Mouse (Mus musculus) layer of hippocampus, adult 8-10 months (tissue): Measurements from ENCODE around the gene Ttc14. TPM values are rescaled to one million over a fixed set of nuclear protein-coding genes. Genes with fewer than 3 reads are reported as not detected.
A peak's percentile ranks its signal among the peaks of the same experiment; 100 is the strongest.

ENCODE experiments used
- DNase-seq, 2 experiments: peaks; one replicate each; pipeline ENCODE4 v3.0.0; 2022; ENCODE audit warnings: low spot score in 2 of 2
- total RNA-seq, 4 experiments: library from RNA; stranded (reverse); gene quantifications; 2 replicates each; pipeline ENCODE4 v1.2.4; 2022

Ttc14 gene
- 100 to 1,000 TPM in 1 of 4 experiments, 10 to 100 TPM in 3; 70.9 to 101 (median 79.0) TPM for total RNA-seq

- DNase-seq = peak; percentile 93 to 96
These were observed at the start of gene Ttc14 for GRCm38 (mm10) chr3:33799617-33800512. Gene Ttc14, plus strand, starts transcription at chr3:33799832.

GRCm38 (mm10) chr3:33790975-33791374 lies 8.7 kb upstream of the Ttc14 start:
- no peak for DNase-seq

- DNase-seq = peak in 1 of 2 experiments; percentile 14
These were observed 835 bp downstream of the Ttc14 start for GRCm38 (mm10) chr3:33800513-33800820.

- no peak for DNase-seq
These were observed 7.5 kb downstream of the Ttc14 start for GRCm38 (mm10) chr3:33807151-33807550.

- DNase-seq = no peak
These were observed 24.7 kb downstream of the Ttc14 start for GRCm38 (mm10) chr3:33824135-33824946.

- no peak for DNase-seq
These were observed 32.7 kb downstream of the Ttc14 start for GRCm38 (mm10) chr3:33832351-33832750.

GRCm38 (mm10) chr3:33836576-33836975 lies 36.9 kb downstream of the Ttc14 start:
- no peak for DNase-seq

GRCm38 (mm10) chr3:33838877-33839276 lies 39.2 kb downstream of the Ttc14 start:
- no peak for DNase-seq

- peak; percentile 79 to 80 for DNase-seq
These were observed 44.4 kb downstream of the Ttc14 start, which contains the start of gene Ccdc39 for GRCm38 (mm10) chr3:33843801-33844632. Gene Ccdc39, minus strand, starts transcription at chr3:33844310.

- no peak for DNase-seq
These were observed 47.0 kb downstream of the Ttc14 start for GRCm38 (mm10) chr3:33846639-33847038.

GRCm38 (mm10) chr3:33850856-33851255 lies 51.2 kb downstream of the Ttc14 start:
- DNase-seq = no peak

- peak in 1 of 2 experiments; percentile 30 for DNase-seq
These were observed 53.4 kb downstream of the Ttc14 start for GRCm38 (mm10) chr3:33853062-33853461.

- DNase-seq = no peak
These were observed 59.3 kb downstream of the Ttc14 start for GRCm38 (mm10) chr3:33858939-33859338.

GRCm38 (mm10) chr3:33864000-33864540 lies 64.4 kb downstream of the Ttc14 start:
- DNase-seq = no peak

Other genes starting within 250 kb of the Ttc14 start
- gene Ccdc39, start 44.5 kb downstream of the Ttc14 start, total RNA-seq = 10 to 100 TPM; 22.9 to 30.3 (median 27.3) TPM
- gene Fxr1, start 220.1 kb downstream of the Ttc14 start, total RNA-seq = 10 to 100 TPM; 77.0 to 94.6 (median 88.5) TPM